ENCODE assay signal across 18 mouse cellular contexts in the genomic region with DNA sequence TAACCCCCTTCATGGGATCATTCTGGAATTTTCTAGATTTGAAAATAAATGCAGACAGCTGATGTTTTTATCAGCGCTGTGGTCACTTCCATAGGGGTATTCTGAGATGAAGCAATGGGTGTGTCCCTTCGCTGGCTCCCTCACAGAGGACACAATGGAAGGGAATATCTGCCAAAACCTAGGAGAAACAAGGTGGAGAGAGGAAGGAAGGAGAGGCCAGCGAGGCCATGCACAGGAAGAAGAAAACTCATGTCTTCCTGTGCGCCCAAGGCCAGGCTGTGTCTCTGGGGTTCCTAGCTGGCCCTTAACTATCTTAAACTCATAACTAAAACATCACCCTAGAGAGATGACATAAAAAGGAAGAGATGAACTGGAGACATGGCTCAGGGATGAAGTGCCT. TPM values are rescaled to one million over a fixed set of nuclear protein-coding genes. Genes with fewer than 3 reads are reported as not detected.
DNase-seq lines count a peak whose midpoint lies in the region; ATAC-seq lines count a peak whose summit lies in the region.
"Had no signal": no experiment of that assay in that cellular context is flagged by ENCODE, and none has a peak within 500 bp of the region (broad histone marks: within the 10 kb centered on the region; RNA-seq: fewer than 3 reads in every experiment).

No protein-coding gene starts in this region.

- H3K4me3 ChIP-seq in heart, embryonic 16.5 days (ENCODE audit: low read length): no peak overlapping the region
- no peak overlapping the region for H3K4me3 ChIP-seq in hindbrain, embryonic 10.5 days
- H3K4me3 ChIP-seq: erythroblast, embryonic 14.5 days; hindbrain, embryonic 13.5 days; midbrain, embryonic 12.5 days had no signal

- H3K27me3 ChIP-seq in heart, embryonic 16.5 days (ENCODE audit: control insufficient read depth, insufficient read depth, low read length): no peaks in the 10 kb centered on the region
- no peaks in the 10 kb centered on the region for H3K27me3 ChIP-seq in hindbrain, embryonic 10.5 days (ENCODE audit: insufficient read depth, poor library complexity, severe bottlenecking)
- H3K27me3 ChIP-seq: hindbrain, embryonic 13.5 days; midbrain, embryonic 12.5 days had no signal

- H3K36me3 ChIP-seq in heart, embryonic 16.5 days (ENCODE audit: control insufficient read depth, insufficient read depth): no peaks in the 10 kb centered on the region
- H3K36me3 ChIP-seq in hindbrain, embryonic 10.5 days: no peaks in the 10 kb centered on the region
- H3K36me3 ChIP-seq: hindbrain, embryonic 13.5 days; midbrain, embryonic 12.5 days had no signal

- 0 out of 2 replicates have a peak, but pooled peaks have one; percentile 14 for ATAC-seq in heart, embryonic 16.5 days (replicated peaks; ENCODE audit: extremely low read depth, insufficient read depth, low FRiP score)
- ATAC-seq: forebrain, embryonic 14.5 days; liver, postnatal 0 days had no signal

- no peak overlapping the region for H3K9ac ChIP-seq in heart, embryonic 16.5 days (ENCODE audit: low read length)
- H3K9ac ChIP-seq: hindbrain, embryonic 13.5 days; liver, postnatal 0 days; midbrain, embryonic 12.5 days had no signal

- H3K27ac ChIP-seq in heart, embryonic 16.5 days (ENCODE audit: low read length): peak overlapping the region; percentile 71
- no peak overlapping the region for H3K27ac ChIP-seq in hindbrain, embryonic 10.5 days
- H3K27ac ChIP-seq: hindbrain, embryonic 13.5 days; midbrain, embryonic 12.5 days had no signal

- 61% methylated on average over 4 of the region's 4 CpGs for WGBS in heart, embryonic 16.5 days
- WGBS in hindbrain, embryonic 10.5 days: 87% methylated on average over 4 of the region's 4 CpGs

- DNase-seq in heart, adult 11 months: peak; percentile 98
- DNase-seq in heart, postnatal 25 days (ENCODE audit: low spot score): no peak
- DNase-seq in kidney, postnatal 14 days: peak; percentile 36
- DNase-seq in kidney, adult 9 months: no peak
- peak; percentile 50 for DNase-seq in lung, postnatal 25 days (ENCODE audit: low spot score)
- no peak for DNase-seq in hindbrain, embryonic 10.5 days (ENCODE audit: low spot score)
- no peak for DNase-seq in layer of hippocampus, adult 8-10 months (ENCODE audit: low spot score in 2 of 2)
- DNase-seq: adrenal gland, adult 8-10 months; cerebellum, adult 9-10 months; liver; liver, postnatal 0 days; right cerebral cortex, postnatal 25 days; thymus, postnatal 14 days had no signal

- intact Hi-C loops in heart, postnatal 25 days (cut with DNase I): no loop called here

- no peaks in the 10 kb centered on the region for H3K9me3 ChIP-seq in heart, embryonic 16.5 days (replicated peaks; ENCODE audit: control insufficient read depth, low read length)
- H3K9me3 ChIP-seq in hindbrain, embryonic 10.5 days: no peaks in the 10 kb centered on the region
- H3K9me3 ChIP-seq: hindbrain, embryonic 13.5 days; midbrain, embryonic 12.5 days had no signal

- peaks cover 34% of the 10 kb centered on the region for H3K4me1 ChIP-seq in heart, embryonic 16.5 days (ENCODE audit: control insufficient read depth, insufficient read depth, low read length)
- H3K4me1 ChIP-seq in hindbrain, embryonic 10.5 days (replicated peaks): peaks cover 10% of the 10 kb centered on the region

- no peak overlapping the region for H3K4me2 ChIP-seq in heart, embryonic 16.5 days (ENCODE audit: low read depth, low read length)
- H3K4me2 ChIP-seq: hindbrain, embryonic 13.5 days; midbrain, embryonic 12.5 days had no signal

RNA-seq across cellular contexts. Expression of gene Kif13a, which starts 52.6 kb away (rescaled TPM):
- 100 to 1,000 TPM; 109 to 118 TPM for total RNA-seq in heart, postnatal 25 days (2021)
- polyA plus RNA-seq in heart, embryonic 16.5 days (2015; fragmentation: Nextera tagmentation; extraction: Ambion mirVana): 17.8 and 30.0 TPM in 2 replicates
- 13.6 and 15.3 TPM in 2 replicates for polyA plus RNA-seq in hindbrain, embryonic 10.5 days (2016; fragmentation: Nextera tagmentation; extraction: Ambion mirVana)
- total RNA-seq in layer of hippocampus, adult 8-10 months (2022): 10 to 100 TPM; 22.8 to 32.5 (median 26.4) TPM

Comparison
In these comparisons a context has a peak if more than half of its experiments do, and no peak if none do; other contexts are left out.
1. DNase-seq: peak in heart, adult 11 months (single experiment), kidney, postnatal 14 days (single experiment) and lung, postnatal 25 days (single experiment); none in heart, postnatal 25 days (single experiment), kidney, adult 9 months (single experiment), hindbrain, embryonic 10.5 days (single experiment) and layer of hippocampus, adult 8-10 months (0 of 2).